Mouse (Mus musculus): ENCODE measurements around the gene Ppp2r5a. TPM values are rescaled to one million over a fixed set of nuclear protein-coding genes. Genes with fewer than 3 reads are reported as not detected.

Ppp2r5a gene
- polyA plus RNA-seq, 1 experiment from 2014 or later: 39.9 TPM

DNA sequence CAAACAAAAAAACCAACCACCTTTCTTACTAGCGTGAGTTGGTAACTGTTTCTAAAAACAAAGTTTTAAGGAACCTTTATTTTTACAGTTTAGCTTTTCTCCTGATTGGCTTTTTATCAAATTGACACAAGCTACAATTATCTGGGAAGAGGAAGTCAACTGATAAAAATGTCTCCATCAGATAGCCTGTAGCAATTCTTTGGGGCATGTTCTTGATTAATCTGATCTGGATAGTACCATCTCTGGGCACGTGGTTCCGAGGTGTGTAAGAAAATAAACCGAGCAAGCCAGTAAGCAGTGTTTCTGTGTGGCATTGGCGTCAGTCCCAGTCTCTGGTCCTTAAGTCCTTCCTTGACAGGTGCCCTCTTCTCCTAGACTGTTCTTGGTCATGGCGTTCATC is 40.7 kb downstream of the Ppp2r5a start:
- no peak overlapping the region for H3K4me3 ChIP-seq (ENCODE audit: low read depth, low read length)
- no peaks in the 10 kb centered on the region for H3K27me3 ChIP-seq (replicated peaks; ENCODE audit: control insufficient read depth, insufficient read depth, low read length)
- no peak for DNase-seq (ENCODE audit: low spot score)
- peaks cover 11% of the 10 kb centered on the region; the same call in 1 of the 2 replicates for H3K36me3 ChIP-seq (ENCODE audit: control insufficient read depth, insufficient read depth, low read length)
- no peak overlapping the region for H3K4me2 ChIP-seq
- no peak for ATAC-seq (replicated peaks; ENCODE audit: low FRiP score)
- H3K9me3 ChIP-seq (ENCODE audit: control insufficient read depth, low read length): no peaks in the 10 kb centered on the region
- no peak overlapping the region for H3K27ac ChIP-seq (ENCODE audit: low read depth, low read length)
- H3K9ac ChIP-seq (ENCODE audit: low read depth, low read length): no peak overlapping the region
- no peaks in the 10 kb centered on the region for H3K4me1 ChIP-seq (replicated peaks; ENCODE audit: control insufficient read depth, insufficient read depth, low read length)
- WGBS: 80% methylated on average over 6 of the region's 6 CpGs

DNA sequence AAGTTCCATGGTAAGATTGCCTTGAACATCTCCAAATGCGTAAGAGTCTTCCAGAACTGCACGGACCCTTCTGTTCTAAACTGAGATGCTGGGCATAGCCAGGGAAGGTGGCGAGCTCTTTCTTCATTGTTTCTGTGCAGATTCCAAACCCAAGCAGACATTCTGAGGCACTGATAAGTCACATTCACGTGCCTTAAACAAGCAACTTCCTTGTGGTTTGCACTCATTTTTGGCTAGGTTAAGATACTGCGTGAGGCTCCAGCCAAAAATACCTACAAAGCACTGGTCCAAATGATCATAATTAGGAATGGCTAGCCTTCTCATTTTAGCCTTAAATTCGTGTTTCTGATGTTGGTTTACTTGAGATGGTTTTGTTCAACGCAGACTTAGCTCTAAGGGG is 43.6 kb downstream of the Ppp2r5a start:
- Histone ChIP-seq H3K36me3 (ENCODE audit: control insufficient read depth, insufficient read depth, low read length) (peaks cover 18% of the 10 kb centered on the region), H3K4me3 (ENCODE audit: low read depth, low read length) (no peak overlapping the region), H3K27me3 (replicated peaks; ENCODE audit: control insufficient read depth, insufficient read depth, low read length) (no peaks in the 10 kb centered on the region), H3K4me1 (replicated peaks; ENCODE audit: control insufficient read depth, insufficient read depth, low read length) (no peaks in the 10 kb centered on the region), H3K9ac (ENCODE audit: low read depth, low read length) (no peak overlapping the region), H3K4me2 (no peak overlapping the region), H3K27ac (ENCODE audit: low read depth, low read length) (0 out of 2 replicates have a peak overlapping the region, but pooled peaks have one; percentile 5), H3K9me3 (ENCODE audit: control insufficient read depth, low read length) (no peaks in the 10 kb centered on the region)
- DNase-seq (ENCODE audit: low spot score): no peak
- ATAC-seq (replicated peaks; ENCODE audit: low FRiP score): no peak
- 80% methylated on average over 7 of the region's 7 CpGs for WGBS

DNA sequence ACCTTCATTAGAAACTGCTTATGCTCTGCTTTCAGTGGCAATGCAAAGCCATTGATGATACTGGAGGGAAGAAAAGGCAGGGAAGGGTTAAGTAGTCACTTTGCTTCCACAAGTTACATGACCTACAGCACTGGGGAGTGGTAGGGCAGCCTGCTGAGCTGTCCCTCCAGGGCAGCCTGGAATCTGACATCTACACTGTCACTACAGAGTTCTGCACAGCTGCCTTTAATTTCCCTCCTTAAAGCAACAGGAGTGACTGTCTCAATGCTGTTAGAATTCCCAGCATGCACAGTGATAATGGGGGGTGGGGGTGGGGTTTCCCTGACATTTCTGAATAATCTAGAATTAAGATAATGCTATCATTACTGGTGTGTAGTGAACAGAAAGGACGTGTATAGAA is 46.1 kb downstream of the Ppp2r5a start:
- Histone ChIP-seq H3K4me3 (ENCODE audit: low read depth, low read length) (no peak overlapping the region), H3K4me2 (no peak overlapping the region), H3K36me3 (ENCODE audit: control insufficient read depth, insufficient read depth, low read length) (peaks cover 25% of the 10 kb centered on the region), H3K9ac (ENCODE audit: low read depth, low read length) (no peak overlapping the region), H3K27ac (ENCODE audit: low read depth, low read length) (no peak overlapping the region), H3K9me3 (ENCODE audit: control insufficient read depth, low read length) (no peaks in the 10 kb centered on the region), H3K27me3 (replicated peaks; ENCODE audit: control insufficient read depth, insufficient read depth, low read length) (no peaks in the 10 kb centered on the region), H3K4me1 (replicated peaks; ENCODE audit: control insufficient read depth, insufficient read depth, low read length) (no peaks in the 10 kb centered on the region)
- no peak for DNase-seq (ENCODE audit: low spot score)
- ATAC-seq (replicated peaks; ENCODE audit: low FRiP score): no peak
- WGBS: 56% methylated on average over 1 of the region's 1 CpGs

DNA sequence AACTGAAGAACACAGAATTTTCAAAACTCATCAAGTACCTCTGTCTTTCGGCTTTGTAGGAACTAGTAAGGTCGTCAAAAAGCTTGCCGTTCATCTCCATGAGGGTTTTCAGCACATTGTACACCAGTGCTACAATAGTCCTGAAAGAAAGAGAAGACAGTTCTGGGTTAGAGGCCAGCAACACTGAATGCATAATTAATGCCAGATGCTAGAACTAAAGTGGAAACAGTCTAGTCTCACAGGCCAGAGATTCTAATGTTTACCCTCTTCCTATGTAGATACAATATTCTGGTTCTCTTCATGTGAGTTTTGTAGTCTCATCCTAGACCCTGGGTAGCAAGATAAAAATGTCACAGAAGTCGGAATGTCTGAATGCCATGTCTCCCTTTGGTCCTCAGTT is 49.2 kb downstream of the Ppp2r5a start:
- Histone ChIP-seq H3K27me3 (replicated peaks; ENCODE audit: control insufficient read depth, insufficient read depth, low read length) (no peaks in the 10 kb centered on the region), H3K27ac (ENCODE audit: low read depth, low read length) (no peak overlapping the region), H3K4me1 (replicated peaks; ENCODE audit: control insufficient read depth, insufficient read depth, low read length) (no peaks in the 10 kb centered on the region; the same call in 1 of the 2 replicates), H3K36me3 (ENCODE audit: control insufficient read depth, insufficient read depth, low read length) (peaks cover 30% of the 10 kb centered on the region), H3K4me2 (no peak overlapping the region), H3K4me3 (ENCODE audit: low read depth, low read length) (no peak overlapping the region), H3K9me3 (ENCODE audit: control insufficient read depth, low read length) (no peaks in the 10 kb centered on the region), H3K9ac (ENCODE audit: low read depth, low read length) (no peak overlapping the region)
- WGBS: 85% methylated on average over 4 of the region's 4 CpGs
- DNase-seq (ENCODE audit: low spot score) (no peak), ATAC-seq (replicated peaks; ENCODE audit: low FRiP score) (no peak)

DNA sequence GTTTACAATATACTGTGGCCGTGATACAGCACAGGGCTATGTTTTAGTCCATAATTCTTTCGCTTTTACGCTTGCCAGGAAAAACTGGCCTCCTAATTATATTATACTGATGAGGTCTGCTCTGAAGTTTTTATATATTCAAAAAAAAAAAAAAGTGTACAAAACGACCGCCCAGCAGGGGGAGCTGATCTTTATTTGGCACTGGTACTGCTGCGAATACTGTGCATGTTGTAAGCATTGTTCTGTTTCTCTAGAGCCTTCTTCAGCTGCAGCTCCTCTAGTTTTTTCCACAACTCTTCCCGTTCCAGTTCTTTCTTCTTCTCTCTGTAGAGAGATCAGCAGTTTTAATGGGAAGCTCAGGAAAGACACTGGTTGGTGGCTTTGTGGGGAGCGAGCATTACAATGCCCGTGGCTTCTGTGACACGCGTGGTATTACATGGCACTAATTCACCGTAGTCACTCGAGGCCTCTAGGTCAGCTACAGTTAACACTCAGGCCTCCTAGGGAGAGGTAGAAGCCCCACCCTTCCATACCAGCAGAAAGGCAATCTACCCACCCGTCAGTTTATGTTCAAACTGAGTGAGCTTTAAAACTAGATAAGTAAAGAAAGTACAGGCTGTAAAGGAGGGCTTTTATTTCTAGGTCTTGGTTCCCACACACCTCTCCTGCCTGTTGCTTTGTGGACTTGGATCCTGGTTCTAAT is 50.1 kb downstream of the Ppp2r5a start:
- ATAC-seq (replicated peaks; ENCODE audit: low FRiP score) (no peak), DNase-seq (ENCODE audit: low spot score) (no peak)
- Histone ChIP-seq H3K4me2 (no peak overlapping the region), H3K36me3 (ENCODE audit: control insufficient read depth, insufficient read depth, low read length) (peaks cover 27% of the 10 kb centered on the region), H3K4me3 (ENCODE audit: low read depth, low read length) (no peak overlapping the region), H3K9me3 (ENCODE audit: control insufficient read depth, low read length) (no peaks in the 10 kb centered on the region), H3K27ac (ENCODE audit: low read depth, low read length) (no peak overlapping the region), H3K4me1 (replicated peaks; ENCODE audit: control insufficient read depth, insufficient read depth, low read length) (no peaks in the 10 kb centered on the region; the same call in 1 of the 2 replicates), H3K9ac (ENCODE audit: low read depth, low read length) (no peak overlapping the region), H3K27me3 (replicated peaks; ENCODE audit: control insufficient read depth, insufficient read depth, low read length) (no peaks in the 10 kb centered on the region)
- 73% methylated on average over 14 of the region's 14 CpGs for WGBS

DNA sequence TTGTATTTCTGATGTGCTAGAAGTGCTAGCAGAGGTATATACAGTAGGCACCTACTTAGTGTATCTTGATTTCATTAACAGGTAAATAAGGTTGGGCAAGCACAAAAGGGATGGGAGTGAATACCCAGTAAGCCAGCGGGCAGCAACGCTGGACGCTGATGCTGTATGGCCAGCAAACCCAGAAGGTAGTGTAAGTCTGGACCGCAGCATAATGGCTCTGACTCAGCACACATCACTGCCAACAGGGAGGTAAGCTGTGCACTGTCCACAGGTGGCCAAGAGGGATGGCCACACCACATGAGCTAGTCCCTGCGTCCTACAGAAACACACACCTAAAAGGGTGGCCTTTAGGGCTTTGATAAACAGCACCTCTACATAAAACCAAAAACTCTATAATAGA is 52.7 kb downstream of the Ppp2r5a start:
- Histone ChIP-seq H3K9me3 (ENCODE audit: control insufficient read depth, low read length) (no peaks in the 10 kb centered on the region), H3K4me2 (no peak overlapping the region), H3K27me3 (replicated peaks; ENCODE audit: control insufficient read depth, insufficient read depth, low read length) (no peaks in the 10 kb centered on the region), H3K4me1 (replicated peaks; ENCODE audit: control insufficient read depth, insufficient read depth, low read length) (no peaks in the 10 kb centered on the region; the same call in 1 of the 2 replicates), H3K27ac (ENCODE audit: low read depth, low read length) (no peak overlapping the region), H3K4me3 (ENCODE audit: low read depth, low read length) (no peak overlapping the region), H3K9ac (ENCODE audit: low read depth, low read length) (no peak overlapping the region), H3K36me3 (ENCODE audit: control insufficient read depth, insufficient read depth, low read length) (peaks cover 24% of the 10 kb centered on the region)
- 93% methylated on average over 5 of the region's 5 CpGs for whole genome bisulfite sequencing
- DNase-seq (ENCODE audit: low spot score) (no peak), ATAC-seq (replicated peaks; ENCODE audit: low FRiP score) (no peak)

DNA sequence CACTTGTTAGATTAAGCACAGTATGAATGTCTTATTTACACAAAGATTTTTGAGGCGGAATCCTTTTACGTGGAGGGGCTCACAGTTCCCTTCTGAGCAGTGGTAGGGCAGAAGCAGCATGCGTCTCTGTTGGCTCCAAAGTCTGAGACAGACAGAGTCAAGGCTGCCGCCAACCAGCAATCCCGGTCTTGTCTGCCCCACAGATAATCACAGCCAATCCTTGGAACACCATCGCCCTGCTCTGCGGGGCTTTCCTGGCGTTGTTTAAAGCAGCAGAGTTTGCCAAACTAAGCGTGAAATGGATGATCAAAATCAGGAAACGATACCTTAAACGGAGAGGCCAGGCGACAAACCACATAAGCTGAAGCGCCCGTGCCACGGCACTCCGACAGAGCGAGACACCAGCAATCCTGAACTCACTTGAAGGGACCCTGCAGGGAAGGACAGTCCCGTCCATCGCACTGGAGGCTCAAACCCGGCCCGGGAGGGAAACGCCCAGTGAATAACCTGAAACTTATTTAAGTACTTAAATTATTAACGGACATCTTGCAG is 53.5 kb downstream of the Ppp2r5a start:
- Histone ChIP-seq H3K27me3 (replicated peaks; ENCODE audit: control insufficient read depth, insufficient read depth, low read length) (no peaks in the 10 kb centered on the region), H3K9ac (ENCODE audit: low read depth, low read length) (no peak overlapping the region), H3K4me3 (ENCODE audit: low read depth, low read length) (no peak overlapping the region), H3K27ac (ENCODE audit: low read depth, low read length) (peak overlapping the region; percentile 48; the same call in 1 of the 2 replicates), H3K36me3 (ENCODE audit: control insufficient read depth, insufficient read depth, low read length) (peaks cover 19% of the 10 kb centered on the region; the same call in 1 of the 2 replicates), H3K4me2 (no peak overlapping the region), H3K9me3 (ENCODE audit: control insufficient read depth, low read length) (no peaks in the 10 kb centered on the region), H3K4me1 (replicated peaks; ENCODE audit: control insufficient read depth, insufficient read depth, low read length) (no peaks in the 10 kb centered on the region; the same call in 1 of the 2 replicates)
- 78% methylated on average over 23 of the region's 23 CpGs for WGBS
- DNase-seq (ENCODE audit: low spot score): no peak
- ATAC-seq (replicated peaks; ENCODE audit: low FRiP score): no peak

DNA sequence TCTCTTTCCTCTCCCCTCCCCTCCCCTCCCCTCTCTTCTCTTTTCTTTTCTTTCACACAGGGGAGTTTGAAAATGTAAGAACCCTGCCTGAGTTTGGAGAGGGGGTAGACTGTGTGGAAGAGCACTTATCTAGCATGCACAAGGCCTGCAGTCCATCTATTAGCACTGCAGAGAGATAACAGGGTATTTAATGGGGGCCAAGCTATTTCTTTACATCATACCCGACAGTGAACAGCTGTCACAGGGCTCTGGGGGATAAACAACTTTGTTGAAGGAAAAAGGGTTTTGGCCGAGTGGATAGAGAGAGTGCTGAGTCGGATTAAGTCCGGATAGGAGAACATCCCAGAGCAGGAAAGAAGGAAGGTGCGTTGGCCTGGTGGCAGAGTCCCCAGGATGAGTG is 54.1 kb downstream of the Ppp2r5a start:
- Histone ChIP-seq H3K4me3 (ENCODE audit: low read depth, low read length) (no peak overlapping the region), H3K27me3 (replicated peaks; ENCODE audit: control insufficient read depth, insufficient read depth, low read length) (no peaks in the 10 kb centered on the region), H3K27ac (ENCODE audit: low read depth, low read length) (peak overlapping the region; percentile 48; the same call in 1 of the 2 replicates), H3K9me3 (ENCODE audit: control insufficient read depth, low read length) (no peaks in the 10 kb centered on the region), H3K36me3 (ENCODE audit: control insufficient read depth, insufficient read depth, low read length) (peaks cover 15% of the 10 kb centered on the region; the same call in 1 of the 2 replicates), H3K4me2 (no peak overlapping the region), H3K4me1 (replicated peaks; ENCODE audit: control insufficient read depth, insufficient read depth, low read length) (no peaks in the 10 kb centered on the region; the same call in 1 of the 2 replicates), H3K9ac (ENCODE audit: low read depth, low read length) (no peak overlapping the region)
- DNase-seq (ENCODE audit: low spot score): no peak
- WGBS: 43% methylated on average over 5 of the region's 5 CpGs
- ATAC-seq (replicated peaks; ENCODE audit: low FRiP score): peak; percentile 72

DNA sequence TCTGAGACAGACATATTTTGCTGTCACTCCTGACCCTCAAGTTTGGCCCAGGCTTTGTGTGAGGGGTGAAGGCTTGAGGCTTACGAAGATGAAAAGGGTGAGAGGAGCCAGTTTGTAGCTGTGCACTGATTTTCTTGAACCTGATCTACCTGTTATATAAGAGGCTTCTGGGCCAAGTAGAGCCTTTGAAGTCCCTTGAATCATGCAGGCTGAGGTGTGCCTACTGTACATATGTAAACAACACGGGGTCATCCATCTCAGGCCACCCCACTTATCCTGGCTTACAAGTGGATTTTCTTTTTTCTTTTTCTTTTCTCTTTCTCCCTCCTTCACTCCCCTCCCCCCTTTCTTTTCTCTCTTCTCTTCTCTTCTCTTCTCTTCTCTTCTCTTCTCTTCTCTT is 54.5 kb downstream of the Ppp2r5a start:
- Histone ChIP-seq H3K4me3 (ENCODE audit: low read depth, low read length) (no peak overlapping the region), H3K36me3 (ENCODE audit: control insufficient read depth, insufficient read depth, low read length) (peaks cover 14% of the 10 kb centered on the region; the same call in 1 of the 2 replicates), H3K27me3 (replicated peaks; ENCODE audit: control insufficient read depth, insufficient read depth, low read length) (no peaks in the 10 kb centered on the region), H3K4me2 (no peak overlapping the region), H3K27ac (ENCODE audit: low read depth, low read length) (no peak overlapping the region), H3K9ac (ENCODE audit: low read depth, low read length) (no peak overlapping the region), H3K9me3 (ENCODE audit: control insufficient read depth, low read length) (no peaks in the 10 kb centered on the region), H3K4me1 (replicated peaks; ENCODE audit: control insufficient read depth, insufficient read depth, low read length) (no peaks in the 10 kb centered on the region; the same call in 1 of the 2 replicates)
- DNase-seq (ENCODE audit: low spot score) (no peak), ATAC-seq (replicated peaks; ENCODE audit: low FRiP score) (no peak)
- 79% methylated on average over 2 of the region's 2 CpGs for whole genome bisulfite sequencing
